Mouse (Mus musculus) heart, postnatal 14 days (tissue): ENCODE results near the gene Zranb3. TPM values are rescaled to one million over a fixed set of nuclear protein-coding genes. Genes with fewer than 3 reads are reported as not detected.
A peak's percentile ranks its signal among the peaks of the same experiment; 100 is the strongest.
"Not testable (repeated sequence)": the region's sequence is repeated elsewhere in the genome, so short reads cannot be mapped to it uniquely, and the experiment has no call there.

Experiments used
- DNase-seq, 2 experiments: peaks; one replicate each; pipeline ENCODE4 v3.0.0; 2021 to 2022
- intact Hi-C: fragments of 180-260 bp; cut with DNase I; formaldehyde crosslinking; loops from one replicate; pipeline ENCODE4 v1.15.1; 2025
- total RNA-seq, 2 experiments: library from RNA; stranded (reverse); gene quantifications; 2 replicates each; pipeline ENCODE4 v1.2.3; 2021

The Zranb3 gene
- total RNA-seq, 2 experiments from 2014 or later: 4.9 to 5.3 TPM

DNA sequence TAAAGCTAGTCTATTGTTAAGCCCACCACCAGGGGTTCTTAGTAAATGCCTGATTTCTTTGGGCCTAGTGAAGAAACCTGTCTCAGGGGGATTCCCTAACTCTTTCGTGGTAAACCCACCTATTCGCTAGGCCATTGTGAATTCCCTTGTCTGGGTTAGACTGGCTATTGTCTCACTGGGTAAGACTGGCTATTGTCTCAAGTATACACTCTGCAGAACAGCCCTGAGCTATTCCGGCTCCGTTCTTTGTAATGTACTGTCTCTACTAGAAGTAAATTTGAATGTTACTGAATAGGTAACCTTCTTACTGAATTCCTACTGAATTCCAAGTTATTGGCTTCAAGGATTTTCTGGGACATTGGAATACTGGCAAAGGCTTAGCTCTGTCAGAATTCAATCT lies 101.9 kb downstream of the Zranb3 start:
- DNase-seq, intact Hi-C loops: not testable (repeated sequence)

- no peak for DNase-seq
- intact Hi-C loops: no loop called here
These were observed 109.0 kb downstream of the Zranb3 start for GRCm38 (mm10) chr1:127993892-127994291.

GRCm38 (mm10) chr1:127989876-127990731 lies 112.7 kb downstream of the Zranb3 start:
- intact Hi-C loops: no loop called here
- peak; percentile 14 to 44 for DNase-seq

- no peak for DNase-seq
- intact Hi-C loops: no loop called here
These were observed 113.5 kb downstream of the Zranb3 start for GRCm38 (mm10) chr1:127989387-127989786.

- intact Hi-C loops: no loop called here
These were observed 114.6 kb downstream of the Zranb3 start for GRCm38 (mm10) chr1:127988246-127988645.

DNA sequence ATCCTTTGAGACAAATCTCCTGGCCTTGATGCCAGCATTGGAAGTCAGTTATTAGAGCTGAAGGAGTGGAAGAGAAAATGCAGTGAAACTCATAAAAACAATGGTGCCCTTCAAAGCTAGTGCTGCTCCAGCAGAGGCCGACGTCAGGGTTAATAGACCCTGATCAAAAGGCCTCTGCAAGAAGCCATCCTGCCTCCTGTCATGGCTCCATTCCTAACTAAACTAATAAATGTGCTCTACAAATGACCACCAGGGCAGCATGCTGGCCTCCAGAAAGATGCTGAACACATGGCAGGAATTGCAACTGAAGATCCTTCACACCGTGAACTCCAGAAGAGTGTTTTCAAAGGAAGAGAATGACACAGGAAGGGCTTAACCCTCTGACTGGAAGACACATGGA lies 117.5 kb downstream of the Zranb3 start:
- no peak for DNase-seq
- intact Hi-C loops: no loop called here

More at GRCm38 (mm10) chr1:127988246-127988645, 114.6 kb downstream of the Zranb3 start:
- no peak for DNase-seq

DNA sequence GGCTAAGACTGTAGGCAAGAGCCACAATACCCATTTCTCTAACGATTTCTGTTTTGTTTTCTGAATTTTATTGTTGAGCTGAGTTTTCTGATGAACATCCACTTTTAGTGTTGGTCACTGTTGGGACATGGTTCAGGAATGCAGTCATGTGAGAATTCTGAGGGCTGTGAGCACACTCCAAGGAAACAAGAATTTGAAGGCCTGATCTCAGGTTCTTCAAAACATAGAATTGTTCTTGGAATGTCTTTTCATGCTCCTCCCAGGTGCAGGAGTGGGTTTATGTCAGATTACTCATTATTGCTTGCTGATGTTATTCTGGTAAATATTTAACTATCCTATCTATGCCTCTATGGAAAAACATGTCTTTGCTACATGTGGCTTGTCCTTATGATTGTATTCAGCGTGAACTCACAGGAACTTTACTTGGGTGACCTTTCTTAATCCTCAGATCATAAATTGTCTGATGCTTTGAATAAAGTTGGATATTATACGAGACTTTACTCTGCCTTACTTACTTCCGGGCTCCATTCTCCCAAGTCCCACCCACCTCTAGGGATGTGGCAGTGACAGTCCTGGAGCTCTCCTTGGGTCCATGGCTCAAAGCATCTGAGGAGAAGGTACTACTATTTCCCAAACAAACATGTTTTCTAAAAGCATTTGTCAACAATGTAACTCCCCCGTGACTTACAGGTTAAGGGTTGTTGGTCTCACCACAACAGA lies 119.4 kb downstream of the Zranb3 start:
- intact Hi-C loops: no loop called here
- no peak for DNase-seq

- no peak for DNase-seq
- intact Hi-C loops: no loop called here
These were observed 120.6 kb downstream of the Zranb3 start for GRCm38 (mm10) chr1:127982268-127982667.

DNA sequence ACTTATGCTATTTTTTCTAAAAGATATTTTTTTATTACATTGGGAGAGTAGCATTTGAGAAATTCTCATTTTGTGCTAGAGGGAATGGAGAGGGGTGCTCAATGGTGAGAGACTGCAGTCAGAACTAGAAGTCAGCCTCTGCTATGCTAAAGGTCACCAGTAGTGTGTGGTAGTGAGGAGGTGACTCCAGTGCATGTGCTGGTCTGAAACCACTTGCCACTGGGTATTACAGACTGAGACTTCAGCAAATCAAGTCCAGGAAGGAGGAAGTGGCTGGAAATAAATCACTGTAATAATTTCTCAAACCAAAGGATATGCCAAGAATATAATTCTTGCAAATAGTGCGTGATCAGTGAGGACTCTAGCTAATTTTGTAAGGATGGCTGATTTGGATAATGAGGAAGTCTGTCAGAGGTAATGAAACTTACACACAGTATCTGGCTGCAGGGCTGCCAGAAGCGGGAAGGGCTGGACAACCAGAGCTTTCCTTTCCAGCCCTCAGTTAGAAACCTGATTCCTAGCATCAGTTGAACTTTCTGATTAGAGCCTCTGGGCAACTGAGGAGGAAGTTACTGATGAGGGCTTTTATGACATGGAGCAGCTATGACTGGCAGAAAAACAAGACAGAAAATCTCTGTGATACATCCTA lies 121.8 kb downstream of the Zranb3 start:
- DNase-seq: no peak
- intact Hi-C loops: no loop called here

DNA sequence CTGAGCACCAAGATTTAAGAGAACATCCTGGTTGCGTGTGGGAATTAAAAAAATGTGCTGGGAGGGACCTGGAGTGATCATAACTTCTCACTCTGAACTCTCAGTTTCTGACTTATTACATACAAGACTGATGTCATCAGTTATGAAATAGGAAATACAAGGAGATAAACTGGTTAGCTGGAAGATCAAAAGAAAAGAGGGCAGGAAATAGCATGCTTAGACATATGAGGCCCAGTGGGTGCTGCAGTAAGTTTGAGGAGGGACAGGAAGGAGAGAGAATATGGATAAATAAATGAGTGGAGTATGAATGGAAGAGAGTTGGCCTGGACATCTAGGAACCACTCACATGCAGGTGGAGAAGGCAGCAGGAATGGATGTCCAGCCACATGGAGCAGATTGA lies 124.7 kb downstream of the Zranb3 start:
- intact Hi-C loops: no loop called here
- no peak for DNase-seq

GRCm38 (mm10) chr1:127976106-127976505 lies 126.7 kb downstream of the Zranb3 start:
- no peak for DNase-seq
- intact Hi-C loops: no loop called here

DNA sequence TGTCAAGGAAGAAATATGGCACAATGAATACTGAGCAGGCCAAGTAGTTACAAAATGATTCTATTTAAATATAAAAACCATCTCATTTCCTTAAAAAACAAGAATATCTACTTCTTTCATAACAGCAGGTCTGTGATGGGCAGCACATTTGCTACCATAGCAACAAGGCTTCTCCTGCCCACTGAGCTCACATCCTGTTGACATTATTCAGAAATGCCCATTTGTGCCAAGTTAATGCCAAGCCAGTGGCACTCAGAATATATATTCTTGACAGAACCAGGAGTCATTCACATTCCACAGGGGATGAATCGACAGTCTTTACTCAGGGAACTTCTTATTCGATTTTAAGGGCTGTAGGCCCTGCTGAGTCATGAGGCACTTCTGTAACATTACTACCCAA lies 127.2 kb downstream of the Zranb3 start:
- intact Hi-C loops: no loop called here
- no peak for DNase-seq

- intact Hi-C loops: no loop called here
- DNase-seq: no peak
These were observed 128.8 kb downstream of the Zranb3 start for GRCm38 (mm10) chr1:127974082-127974481.

DNA sequence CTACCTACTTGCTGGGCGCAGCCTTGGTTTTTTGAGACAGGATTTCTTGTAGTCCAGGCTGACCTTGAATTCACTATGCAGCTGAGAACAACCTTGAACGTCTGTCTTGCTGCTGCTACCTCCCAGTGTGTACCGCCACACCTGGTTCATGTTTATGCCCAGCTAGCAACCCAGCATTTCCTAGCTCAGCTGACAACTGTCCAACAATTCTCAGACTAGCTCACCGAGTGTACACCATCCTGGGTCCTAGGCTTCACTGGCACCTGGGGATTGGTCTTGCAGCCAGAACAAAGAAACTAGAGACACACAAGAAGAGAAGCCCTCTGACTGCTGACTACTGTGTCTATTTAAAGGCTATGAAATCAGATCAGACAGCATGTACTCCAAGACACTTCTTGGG lies 132.0 kb downstream of the Zranb3 start:
- intact Hi-C loops: no loop called here

DNA sequence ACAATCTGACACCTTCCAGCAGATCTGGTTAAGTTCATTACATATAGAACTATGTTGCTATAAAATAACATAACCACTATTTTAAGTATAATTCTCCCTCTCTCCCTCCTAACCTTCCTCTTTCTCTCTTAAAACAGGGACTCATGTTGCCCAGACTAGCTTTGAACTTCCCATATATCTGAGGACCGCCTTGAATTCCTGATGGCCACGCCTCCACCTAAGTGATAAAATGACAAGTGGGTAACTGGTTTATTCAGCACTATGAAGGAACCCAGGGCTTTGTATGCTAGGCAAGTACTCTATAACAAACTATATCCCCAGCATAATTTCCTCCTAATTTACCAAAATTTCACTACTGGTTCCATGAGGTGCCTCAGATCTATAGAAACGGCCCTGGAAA lies 139.5 kb downstream of the Zranb3 start:
- DNase-seq: no peak
- intact Hi-C loops: no loop called here

More for the DNA sequence above, 132.0 kb downstream of the Zranb3 start:
- DNase-seq: no peak

GRCm38 (mm10) chr1:127961140-127961539 lies 141.7 kb downstream of the Zranb3 start:
- no peak for DNase-seq
- intact Hi-C loops: no loop called here

DNA sequence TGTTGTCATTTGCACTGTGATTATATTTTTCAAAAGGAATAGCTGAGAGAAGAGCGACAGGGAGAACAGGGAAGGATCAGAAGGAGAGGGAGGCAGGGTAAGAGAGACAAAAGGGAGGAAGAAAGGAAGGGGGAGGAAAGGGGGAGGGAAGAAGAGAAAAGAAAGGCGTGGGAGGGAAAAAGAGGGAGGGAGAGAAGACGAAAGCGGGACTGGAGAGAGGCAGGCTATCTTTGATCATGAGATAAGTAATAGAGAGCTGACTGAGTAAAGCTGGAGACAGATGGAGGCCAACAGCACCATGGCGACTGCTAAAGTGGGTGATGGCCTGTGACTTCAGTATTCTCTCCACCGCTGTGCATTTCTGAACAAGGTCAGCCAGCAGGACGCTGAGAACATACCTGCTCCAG lies 143.5 kb downstream of the Zranb3 start:
- intact Hi-C loops: no loop called here
- no peak for DNase-seq

DNA sequence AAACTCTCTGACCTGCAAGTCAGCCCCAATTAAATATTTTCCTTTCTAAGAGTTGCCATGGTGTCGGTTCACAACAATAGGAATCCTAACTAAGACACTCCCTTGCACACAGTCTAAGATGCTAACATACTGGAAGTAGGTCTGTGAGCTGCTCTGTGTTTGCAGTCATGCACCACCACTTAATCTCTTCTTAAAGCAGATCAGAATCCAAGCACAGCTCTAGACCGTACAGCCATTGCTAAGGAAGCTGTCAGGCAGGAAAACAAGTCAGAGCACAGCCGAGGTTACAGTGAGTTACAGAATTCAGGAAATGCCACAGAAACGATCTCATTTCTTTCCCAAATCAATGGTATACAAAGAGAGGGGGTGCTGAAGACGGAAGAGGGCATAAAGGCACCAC lies 144.0 kb downstream of the Zranb3 start:
- DNase-seq: no peak
- intact Hi-C loops: no loop called here

GRCm38 (mm10) chr1:127956524-127956923 lies 146.3 kb downstream of the Zranb3 start:
- no peak for DNase-seq
- intact Hi-C loops: no loop called here

GRCm38 (mm10) chr1:127954800-127955199 lies 148.0 kb downstream of the Zranb3 start:
- DNase-seq: no peak
- intact Hi-C loops: no loop called here

DNA sequence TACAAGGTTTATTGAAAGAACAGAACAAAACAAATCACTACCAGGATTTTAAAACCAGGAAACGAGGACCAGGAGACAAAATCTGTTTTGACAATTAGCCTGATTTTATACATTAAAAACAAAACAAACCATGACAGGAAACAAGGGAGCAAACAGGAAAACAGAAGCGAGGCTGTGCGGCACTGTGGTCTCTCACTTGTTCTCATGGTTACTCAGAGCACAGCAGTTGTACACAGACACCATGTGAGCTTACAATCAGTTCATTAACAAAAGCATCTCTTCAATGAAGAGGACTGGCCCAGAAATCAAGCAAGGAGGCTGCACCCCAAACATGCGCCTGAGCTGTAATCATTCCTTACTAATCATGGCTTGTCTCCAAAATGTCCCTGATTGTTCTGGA lies 148.6 kb downstream of the Zranb3 start:
- DNase-seq, intact Hi-C loops: not testable (repeated sequence)
